Comparison of ENCODE assay signal across 8 mouse cellular contexts in genomic region chr17:23600641-23601622, GRCm38 (mm10). TPM values are rescaled to one million over a fixed set of nuclear protein-coding genes. Genes with fewer than 3 reads are reported as not detected.
DNase-seq lines count a peak whose midpoint lies in the region; ATAC-seq and TF ChIP-seq lines count a peak whose summit lies in the region.

TSS of gene Zscan10 (plus strand) at chr17:23600856.

- no peak for TF ChIP-seq EP300 in liver, postnatal 0 days (IDR thresholded peaks at IDR 0.05; ENCODE audit: low read depth)

- 56% methylated on average over 15 of the region's 15 CpGs for WGBS in heart, embryonic 15.5 days
- WGBS in forebrain, embryonic 16.5 days, result 29% methylated on average over 15 of the region's 15 CpGs
- 73% methylated on average over 15 of the region's 15 CpGs for WGBS in liver, postnatal 0 days (ENCODE audit: insufficient replicate concordance)

- no peak for DNase-seq in heart, postnatal 25 days (ENCODE audit: low spot score)
- peak; percentile 84 for DNase-seq in ES-E14 (ENCODE audit: low read depth, low spot score)
- no peak for DNase-seq in liver, postnatal 0 days
- no peak for DNase-seq in cerebellum, adult 9-11 months
- no peak for DNase-seq in adrenal gland, adult 8-10 months
- DNase-seq in gastrocnemius, postnatal 14 days, result no peak

- H3K4me1 ChIP-seq in heart, embryonic 15.5 days (replicated peaks), result peaks cover 10% of the 10 kb centered on the region
- H3K4me1 ChIP-seq in ES-E14 (ENCODE audit: control insufficient read depth in 2 of 2, insufficient read depth in 2 of 2, low read length in 2 of 2, poor library complexity in 1 of 2), result peaks cover 8 to 9% of the 10 kb centered on the region in 2 experiments
- H3K4me1 ChIP-seq in forebrain, embryonic 16.5 days (replicated peaks; ENCODE audit: control insufficient read depth, insufficient read depth, low read length), result peaks cover 10% of the 10 kb centered on the region
- H3K4me1 ChIP-seq in liver, postnatal 0 days (ENCODE audit: insufficient read depth), result peaks cover 3% of the 10 kb centered on the region; the same call in 1 of the 2 replicates

- no peaks in the 10 kb centered on the region for H3K9me3 ChIP-seq in heart, embryonic 15.5 days (replicated peaks)
- H3K9me3 ChIP-seq in ES-E14 (ENCODE audit: control insufficient read depth, insufficient read depth, low read depth, low read length), result no peaks in the 10 kb centered on the region
- no peaks in the 10 kb centered on the region for H3K9me3 ChIP-seq in forebrain, embryonic 16.5 days (ENCODE audit: control insufficient read depth, low read length)
- H3K9me3 ChIP-seq in liver, postnatal 0 days (ENCODE audit: low read length), result no peaks in the 10 kb centered on the region

- intact Hi-C loops in heart, postnatal 25 days (cut with DNase I), result no loop called here
- intact Hi-C loops in gastrocnemius, postnatal 14 days (cut with DNase I; ENCODE audit: low total_unique reads), result no loop called here

- H3K4me2 ChIP-seq in heart, embryonic 15.5 days, result peak within 1 kb of the TSS; percentile 70
- H3K4me2 ChIP-seq in forebrain, embryonic 16.5 days (ENCODE audit: low read length), result peak within 1 kb of the TSS; percentile 77
- peak within 1 kb of the TSS; percentile 88 for H3K4me2 ChIP-seq in liver, postnatal 0 days (ENCODE audit: low read depth, low read length)

- H3K9ac ChIP-seq in heart, embryonic 15.5 days, result peak within 1 kb of the TSS; percentile 65; the same call in 1 of the 2 replicates
- peak within 1 kb of the TSS; percentile 96 for H3K9ac ChIP-seq in ES-E14 (ENCODE audit: insufficient read depth, low read depth, low read length, poor library complexity, severe bottlenecking)
- no peak within 1 kb of the TSS for H3K9ac ChIP-seq in forebrain, embryonic 16.5 days (replicated peaks; ENCODE audit: low read depth, low read length)
- H3K9ac ChIP-seq in liver, postnatal 0 days (replicated peaks), result no peak within 1 kb of the TSS; the same call in 1 of the 2 replicates

- in situ Hi-C loops in ES-E14 (cut with MboI; ENCODE audit: low sequenced_read_pairs in 2 of 2, unreplicated experiment in 2 of 2), result no loop called here

- ATAC-seq in heart, embryonic 15.5 days (replicated peaks; ENCODE audit: insufficient number of reproducible peaks, insufficient read depth, low FRiP score, low read depth), result no peak
- no peak for ATAC-seq in forebrain, embryonic 16.5 days
- no peak for ATAC-seq in liver, postnatal 0 days

- H3K36me3 ChIP-seq in heart, embryonic 15.5 days, result no peaks in the 10 kb centered on the region
- H3K36me3 ChIP-seq in ES-E14 (ENCODE audit: control insufficient read depth, insufficient read depth, low read length, poor library complexity, severe bottlenecking), result peaks cover 14% of the 10 kb centered on the region
- H3K36me3 ChIP-seq in forebrain, embryonic 16.5 days (ENCODE audit: control insufficient read depth, insufficient read depth), result no peaks in the 10 kb centered on the region
- no peaks in the 10 kb centered on the region for H3K36me3 ChIP-seq in liver, postnatal 0 days (replicated peaks; ENCODE audit: insufficient read depth, low read length)

- H3K27me3 ChIP-seq in heart, embryonic 15.5 days, result no peaks in the 10 kb centered on the region
- no peaks in the 10 kb centered on the region for H3K27me3 ChIP-seq in forebrain, embryonic 16.5 days (replicated peaks; ENCODE audit: control insufficient read depth, insufficient read depth, low read length)
- no peaks in the 10 kb centered on the region for H3K27me3 ChIP-seq in liver, postnatal 0 days (ENCODE audit: insufficient read depth, low read length)

- TF ChIP-seq CTCF in liver, postnatal 0 days (IDR thresholded peaks at IDR 0.05; ENCODE audit: low read depth), result no peak

- peak within 1 kb of the TSS; percentile 56 for H3K4me3 ChIP-seq in heart, embryonic 15.5 days
- H3K4me3 ChIP-seq in ES-E14 (ENCODE audit: insufficient read depth in 1 of 2, low read depth in 1 of 2, low read length in 2 of 2, poor library complexity in 1 of 2, severe bottlenecking in 1 of 2), result peak within 1 kb of the TSS; percentile 81 to 92
- no peak within 1 kb of the TSS for H3K4me3 ChIP-seq in forebrain, embryonic 16.5 days (replicated peaks; ENCODE audit: low read length)
- H3K4me3 ChIP-seq in liver, postnatal 0 days (ENCODE audit: low read depth, low read length), result peak within 1 kb of the TSS; percentile 52

- peak within 1 kb of the TSS; percentile 90 for H3K27ac ChIP-seq in heart, embryonic 15.5 days
- H3K27ac ChIP-seq in ES-E14 (ENCODE audit: insufficient read depth, low read depth, low read length, poor library complexity, severe bottlenecking), result peak within 1 kb of the TSS; percentile 100
- no peak within 1 kb of the TSS for H3K27ac ChIP-seq in forebrain, embryonic 16.5 days (ENCODE audit: low read length)
- peak within 1 kb of the TSS; percentile 93 for H3K27ac ChIP-seq in liver, postnatal 0 days (ENCODE audit: low read depth)

TF ChIP-seq in ES-E14, 5 proteins besides CTCF, POLR2A, EP300 and RAD21:
- peak; percentile 96 for TF ChIP-seq ZNF384 (IDR thresholded peaks at IDR 0.05; ENCODE audit: low read depth, low read length)
- TF ChIP-seq HCFC1 (IDR thresholded peaks at IDR 0.05; ENCODE audit: borderline replicate concordance, insufficient read depth, low read length), result 0 out of 2 replicates have a peak, but pooled peaks have one; percentile 44
- TF ChIP-seq ZC3H11A (IDR thresholded peaks at IDR 0.05; ENCODE audit: borderline replicate concordance, low read depth, low read length), result no peak
- TF ChIP-seq CHD2 (IDR thresholded peaks at IDR 0.05; ENCODE audit: low read depth, low read length), result peak; percentile 33; the same call in 1 of the 2 replicates
- TF ChIP-seq MAFK (IDR thresholded peaks at IDR 0.05; ENCODE audit: insufficient read depth, low read depth, low read length), result no peak

RNA-seq across cellular contexts. Expression of gene Zscan10, which starts in this region (rescaled TPM):
- 0.06 TPM in 1 of 2 replicates, not detected in the other for polyA plus RNA-seq in heart, embryonic 15.5 days (2015; fragmentation: Nextera tagmentation; extraction: Ambion mirVana)
- not detected for total RNA-seq in heart, postnatal 25 days (2021)
- 62.5 and 93.1 TPM in 2 replicates for total RNA-seq in ES-E14 (2012; rRNA removed)
- polyA plus RNA-seq in forebrain, embryonic 16.5 days (2015; fragmentation: Nextera tagmentation; extraction: Ambion mirVana), result not detected in 2 replicates
- not detected in 2 replicates for polyA plus RNA-seq in liver, postnatal 0 days (2015; fragmentation: Nextera tagmentation; extraction: Ambion mirVana)
- not detected for total RNA-seq in adrenal gland, adult 8-10 months (2022)
- not detected for total RNA-seq in gastrocnemius, postnatal 14 days (2021)

Comparison
In these comparisons a context has a peak if more than half of its experiments do, and no peak if none do; other contexts are left out.
1. RNA of gene Zscan10 (total RNA-seq): 62.5 to 93.1 TPM in ES-E14; not detected in gastrocnemius, postnatal 14 days, not detected in heart, postnatal 25 days and not detected in adrenal gland, adult 8-10 months; every median in the first group is over 10 times any median in the second.
2. H3K9ac ChIP-seq: peak in heart, embryonic 15.5 days (single experiment) and ES-E14 (single experiment); none in forebrain, embryonic 16.5 days (single experiment) and liver, postnatal 0 days (single experiment).
3. Peak in every context shown above with its lines, with median percentiles within 50 percentile points of each other: H3K4me2 ChIP-seq.